Mouse (Mus musculus) heart, postnatal 0 days (tissue): ENCODE data around the gene Osbp2.

Experiments
- CTCF ChIP-seq: IDR thresholded peaks from 2 replicates; pipeline ENCODE4 v1.5.1; 2016; ENCODE audit warnings: antibody characterized with exemption, control low read depth, low read depth
- EP300 ChIP-seq: IDR thresholded peaks from 2 replicates; pipeline ENCODE4 v1.6.1; 2016; ENCODE audit warnings: antibody characterized with exemption, low read depth

- TF ChIP-seq CTCF (no peak), EP300 (no peak)
Measured at GRCm38 (mm10) chr11:3862661-3863453, 846 bp downstream of the Osbp2 start.
